Mouse (Mus musculus): ENCODE measurements around the gene Plekhg3. TPM values are rescaled to one million over a fixed set of nuclear protein-coding genes. Genes with fewer than 3 reads are reported as not detected.

Plekhg3 gene
- total and polyA plus RNA-seq, 2 experiments from 2014 or later: 1.1 to 4.1 TPM

DNA sequence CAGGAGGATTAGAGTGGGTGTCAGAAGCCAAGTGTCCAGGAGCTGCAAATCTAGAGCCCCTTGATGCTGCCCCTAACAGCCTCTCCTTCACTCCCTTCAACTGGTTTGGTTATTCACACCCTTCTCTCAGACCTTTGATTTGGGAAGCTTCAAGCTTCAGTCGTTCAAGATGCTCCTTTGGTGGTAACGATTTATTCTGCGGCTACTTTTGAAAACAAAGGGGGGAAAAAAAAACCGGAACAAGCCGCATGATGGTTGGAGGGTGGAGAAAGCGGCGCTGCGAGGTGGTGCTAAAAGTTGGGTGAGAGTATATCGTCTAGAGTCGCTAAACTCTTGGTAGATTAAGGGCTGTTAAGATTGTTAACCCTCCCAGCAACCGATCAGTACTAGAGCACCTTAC is 3.5 kb downstream of the Plekhg3 start:
- Histone ChIP-seq H3K4me1 (ENCODE audit: insufficient read depth) (peaks cover 4% of the 10 kb centered on the region), H3K4me3 (ENCODE audit: low read depth, low read length) (peak overlapping the region; percentile 55), H3K36me3 (ENCODE audit: insufficient read depth) (no peaks in the 10 kb centered on the region), H3K27ac (ENCODE audit: low read depth, low read length) (no peak overlapping the region), H3K27me3 (ENCODE audit: insufficient read depth, low read length) (peaks cover 44% of the 10 kb centered on the region), H3K4me2 (ENCODE audit: low read depth) (peak overlapping the region; percentile 98), H3K9me3 (ENCODE audit: low read length) (no peaks in the 10 kb centered on the region), H3K9ac (no peak overlapping the region)
- no peak for DNase-seq
- TF ChIP-seq CTCF (IDR thresholded peaks at IDR 0.05; ENCODE audit: low read depth): no peak
- WGBS: 3% methylated on average over 11 of the region's 11 CpGs
- ATAC-seq: no peak

DNA sequence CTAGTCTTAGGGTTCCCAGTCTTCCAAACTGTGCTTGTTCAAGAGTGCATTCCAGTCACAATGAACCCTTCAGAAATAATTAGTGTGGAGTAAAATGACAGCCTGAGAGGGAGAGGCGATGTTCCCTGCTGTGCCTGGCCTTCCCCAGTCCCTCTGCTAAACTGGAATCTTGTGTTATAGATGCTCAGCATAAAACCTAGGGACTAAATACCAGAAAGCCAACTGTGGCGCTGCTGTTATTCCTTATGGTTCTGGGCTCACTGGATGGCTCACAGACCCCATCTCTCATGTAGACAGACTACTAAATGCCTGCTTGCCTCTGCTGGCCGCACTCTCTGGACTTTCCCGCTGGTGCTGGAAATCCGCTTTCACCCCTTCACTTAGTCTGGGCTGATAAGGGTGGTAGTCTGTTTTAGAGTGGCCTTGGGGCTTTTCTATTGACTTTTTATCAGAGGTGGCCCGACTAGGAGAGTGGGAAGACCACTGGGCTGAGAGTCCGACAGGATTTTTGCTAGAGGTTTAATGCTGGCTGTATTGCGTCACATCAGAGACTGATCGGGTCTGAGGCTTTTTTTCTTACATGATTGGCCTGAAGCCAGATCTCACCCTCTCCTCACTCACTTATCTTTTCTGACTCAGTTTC is 4.1 kb downstream of the Plekhg3 start:
- ATAC-seq (0 out of 2 replicates have a peak, but pooled peaks have one; percentile 9), DNase-seq (peak; percentile 30)
- peaks cover 4% of the 10 kb centered on the region for H3K4me1 ChIP-seq (ENCODE audit: insufficient read depth)
- peaks cover 44% of the 10 kb centered on the region for H3K27me3 ChIP-seq (ENCODE audit: insufficient read depth, low read length)
- peak overlapping the region; percentile 98; the same call in 1 of the 2 replicates for H3K4me2 ChIP-seq (ENCODE audit: low read depth)
- no peak overlapping the region for H3K27ac ChIP-seq (ENCODE audit: low read depth, low read length)
- H3K4me3 ChIP-seq (ENCODE audit: low read depth, low read length): 0 out of 2 replicates have a peak overlapping the region, but pooled peaks have one; percentile 55
- H3K9me3 ChIP-seq (ENCODE audit: low read length): no peaks in the 10 kb centered on the region
- no peak overlapping the region for H3K9ac ChIP-seq
- no peaks in the 10 kb centered on the region for H3K36me3 ChIP-seq (ENCODE audit: insufficient read depth)
- 27% methylated on average over 9 of the region's 9 CpGs for WGBS
- no peak for TF ChIP-seq CTCF (IDR thresholded peaks at IDR 0.05; ENCODE audit: low read depth)

DNA sequence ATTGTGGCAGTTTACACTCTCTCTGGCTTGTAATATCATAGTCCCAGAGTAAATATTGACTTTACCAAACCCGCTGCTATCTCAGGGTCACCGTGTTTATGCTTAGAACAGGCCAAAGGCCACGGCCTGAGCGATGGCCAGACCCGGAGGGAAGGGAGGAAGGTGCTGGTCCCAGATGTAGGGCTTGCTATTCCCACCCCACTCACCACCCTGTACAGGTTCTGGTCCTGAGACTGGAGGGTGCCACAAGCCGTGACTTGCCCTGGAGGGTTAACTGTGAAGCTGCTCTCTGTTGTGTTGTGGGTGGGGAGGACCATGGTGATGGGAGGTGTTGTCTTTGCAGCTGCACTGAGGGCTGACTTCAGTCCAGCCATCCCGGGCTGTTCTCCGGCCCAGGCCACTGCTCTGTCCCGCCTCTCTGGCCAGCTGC is 4.8 kb downstream of the Plekhg3 start:
- 70% methylated on average over 9 of the region's 9 CpGs for WGBS
- ATAC-seq: no peak
- TF ChIP-seq CTCF (IDR thresholded peaks at IDR 0.05; ENCODE audit: low read depth): no peak
- DNase-seq: no peak
- H3K4me1 ChIP-seq (ENCODE audit: insufficient read depth): peaks cover 4% of the 10 kb centered on the region
- H3K4me3 ChIP-seq (ENCODE audit: low read depth, low read length): no peak overlapping the region
- H3K9ac ChIP-seq: no peak overlapping the region
- no peak overlapping the region for H3K27ac ChIP-seq (ENCODE audit: low read depth, low read length)
- peaks cover 44% of the 10 kb centered on the region for H3K27me3 ChIP-seq (ENCODE audit: insufficient read depth, low read length)
- no peak overlapping the region for H3K4me2 ChIP-seq (ENCODE audit: low read depth)
- H3K9me3 ChIP-seq (ENCODE audit: low read length): no peaks in the 10 kb centered on the region
- H3K36me3 ChIP-seq (ENCODE audit: insufficient read depth): no peaks in the 10 kb centered on the region

DNA sequence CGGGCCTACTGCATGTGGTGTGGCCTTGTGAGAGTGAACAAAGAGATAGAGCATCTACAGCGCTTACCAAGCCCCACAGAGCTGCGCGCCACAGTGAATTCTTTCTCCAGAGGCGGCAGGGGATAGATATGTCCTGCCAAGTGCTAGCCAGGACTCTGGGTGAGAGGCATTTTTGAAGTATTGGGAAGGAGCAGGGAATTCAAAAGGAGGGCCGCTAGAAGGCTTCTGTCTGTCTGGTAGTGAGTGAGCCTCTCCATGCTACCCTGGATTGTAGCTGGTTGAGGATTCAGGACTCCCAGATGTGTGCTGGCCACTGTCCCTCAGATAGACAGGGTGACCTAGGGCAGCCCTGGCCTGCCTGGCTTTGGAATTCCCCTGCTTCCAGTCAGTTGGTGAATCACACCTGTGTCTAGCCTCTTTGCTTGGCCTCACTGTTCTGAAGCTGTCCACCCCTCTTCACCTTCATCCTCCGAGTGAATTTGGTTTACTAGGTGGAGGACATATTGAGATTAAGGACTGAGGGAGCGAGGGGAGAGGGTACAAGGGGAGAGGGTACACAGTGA is 6.0 kb downstream of the Plekhg3 start:
- no peak overlapping the region for H3K27ac ChIP-seq (ENCODE audit: low read depth, low read length)
- no peak for TF ChIP-seq CTCF (IDR thresholded peaks at IDR 0.05; ENCODE audit: low read depth)
- no peak for ATAC-seq
- H3K9me3 ChIP-seq (ENCODE audit: low read length): no peaks in the 10 kb centered on the region
- WGBS: 83% methylated on average over 8 of the region's 8 CpGs
- peaks cover 34% of the 10 kb centered on the region for H3K27me3 ChIP-seq (ENCODE audit: insufficient read depth, low read length)
- H3K4me1 ChIP-seq (ENCODE audit: insufficient read depth): peaks cover 4% of the 10 kb centered on the region
- H3K4me2 ChIP-seq (ENCODE audit: low read depth): no peak overlapping the region
- H3K4me3 ChIP-seq (ENCODE audit: low read depth, low read length): no peak overlapping the region
- no peak overlapping the region for H3K9ac ChIP-seq
- no peak for DNase-seq
- no peaks in the 10 kb centered on the region for H3K36me3 ChIP-seq (ENCODE audit: insufficient read depth)

DNA sequence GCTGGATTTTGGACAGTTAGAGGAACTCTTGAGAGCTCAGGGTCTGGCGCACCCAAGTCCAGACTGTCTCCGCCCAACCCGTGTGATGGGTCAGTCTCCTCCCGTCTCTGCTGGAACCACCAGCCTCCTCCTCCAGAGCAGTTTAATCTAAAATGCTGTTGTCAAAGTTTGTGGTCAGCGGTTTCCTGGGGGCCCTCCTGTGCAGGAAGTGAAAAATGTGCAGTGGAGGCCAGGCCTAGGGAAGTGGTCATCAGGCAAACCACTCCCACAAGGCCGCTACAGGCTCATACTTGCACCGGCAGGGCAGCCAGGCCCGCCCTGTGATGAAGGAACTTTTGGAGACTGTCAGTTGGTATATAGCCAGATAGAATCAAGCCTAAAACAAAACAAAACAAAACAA is 6.7 kb downstream of the Plekhg3 start:
- no peak overlapping the region for H3K9ac ChIP-seq
- H3K9me3 ChIP-seq (ENCODE audit: low read length): no peaks in the 10 kb centered on the region
- no peaks in the 10 kb centered on the region for H3K36me3 ChIP-seq (ENCODE audit: insufficient read depth)
- no peak for DNase-seq
- no peak for TF ChIP-seq CTCF (IDR thresholded peaks at IDR 0.05; ENCODE audit: low read depth)
- no peak overlapping the region for H3K4me2 ChIP-seq (ENCODE audit: low read depth)
- H3K4me1 ChIP-seq (ENCODE audit: insufficient read depth): peaks cover 4% of the 10 kb centered on the region
- no peak overlapping the region for H3K27ac ChIP-seq (ENCODE audit: low read depth, low read length)
- no peak for ATAC-seq
- 91% methylated on average over 8 of the region's 8 CpGs for WGBS
- peaks cover 27% of the 10 kb centered on the region for H3K27me3 ChIP-seq (ENCODE audit: insufficient read depth, low read length)
- no peak overlapping the region for H3K4me3 ChIP-seq (ENCODE audit: low read depth, low read length)

DNA sequence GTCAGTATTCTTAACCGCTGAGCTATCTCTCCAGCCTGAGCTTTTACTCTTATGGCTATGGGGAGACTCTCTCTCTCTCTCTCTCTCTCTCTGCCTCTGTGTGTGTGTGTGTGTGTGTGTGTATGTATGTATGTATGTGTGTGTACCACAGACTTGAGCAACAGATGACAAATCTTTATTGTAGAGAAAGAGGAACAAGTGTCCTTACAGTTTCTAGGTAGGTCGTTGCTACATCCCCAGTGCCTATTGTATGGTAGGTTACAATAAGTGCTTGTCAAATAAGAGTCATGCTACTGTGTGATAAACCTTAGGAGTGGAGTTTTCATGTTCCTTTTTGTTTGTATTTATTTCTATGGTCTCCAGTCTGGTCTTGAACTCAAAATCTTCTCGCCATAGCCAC is 9.5 kb downstream of the Plekhg3 start:
- no peaks in the 10 kb centered on the region for H3K9me3 ChIP-seq (ENCODE audit: low read length)
- H3K4me3 ChIP-seq (ENCODE audit: low read depth, low read length): no peak overlapping the region
- no peaks in the 10 kb centered on the region for H3K36me3 ChIP-seq (ENCODE audit: insufficient read depth)
- 90% methylated on average over 3 of the region's 3 CpGs for whole genome bisulfite sequencing
- ATAC-seq (no peak), DNase-seq (no peak)
- no peak overlapping the region for H3K27ac ChIP-seq (ENCODE audit: low read depth, low read length)
- H3K9ac ChIP-seq: no peak overlapping the region
- TF ChIP-seq CTCF (IDR thresholded peaks at IDR 0.05; ENCODE audit: low read depth): no peak
- H3K4me2 ChIP-seq (ENCODE audit: low read depth): no peak overlapping the region
- 0 out of 2 replicates have a peak, but pooled peaks cover 3% of the 10 kb centered on the region for H3K27me3 ChIP-seq (ENCODE audit: insufficient read depth, low read length)
- no peaks in the 10 kb centered on the region for H3K4me1 ChIP-seq (ENCODE audit: insufficient read depth)

DNA sequence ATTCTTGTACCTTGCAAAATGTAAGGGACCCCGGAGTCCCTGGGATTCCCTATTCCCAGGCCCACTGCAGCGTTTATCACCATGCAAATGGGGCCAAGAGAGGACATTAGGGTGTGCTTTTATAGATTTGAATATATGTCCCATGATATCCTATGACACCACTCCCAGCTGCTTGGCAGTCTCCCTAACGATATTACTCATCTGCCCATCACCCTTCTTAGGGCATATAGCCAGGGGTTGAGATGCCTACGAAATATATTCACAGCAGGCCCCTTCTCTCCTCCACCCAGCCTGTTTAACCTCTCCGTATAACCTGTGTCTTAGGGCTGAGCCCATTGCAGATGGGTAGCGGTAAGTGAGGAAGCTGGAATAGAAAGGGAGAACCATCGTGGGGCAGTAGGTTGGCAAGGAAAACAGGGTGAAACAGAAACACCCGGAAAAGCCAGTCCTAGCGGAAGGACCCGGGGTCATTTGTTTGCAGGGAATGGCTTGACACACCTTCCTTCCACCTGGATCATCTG is 10.1 kb downstream of the Plekhg3 start:
- no peak for TF ChIP-seq CTCF (IDR thresholded peaks at IDR 0.05; ENCODE audit: low read depth)
- no peaks in the 10 kb centered on the region for H3K4me1 ChIP-seq (ENCODE audit: insufficient read depth)
- H3K27ac ChIP-seq (ENCODE audit: low read depth, low read length): no peak overlapping the region
- no peaks in the 10 kb centered on the region for H3K36me3 ChIP-seq (ENCODE audit: insufficient read depth)
- no peak overlapping the region for H3K4me2 ChIP-seq (ENCODE audit: low read depth)
- ATAC-seq: no peak
- 76% methylated on average over 10 of the region's 10 CpGs for WGBS
- H3K27me3 ChIP-seq (ENCODE audit: insufficient read depth, low read length): 0 out of 2 replicates have a peak, but pooled peaks cover 2% of the 10 kb centered on the region
- H3K9me3 ChIP-seq (ENCODE audit: low read length): no peaks in the 10 kb centered on the region
- H3K9ac ChIP-seq: no peak overlapping the region
- no peak overlapping the region for H3K4me3 ChIP-seq (ENCODE audit: low read depth, low read length)
- DNase-seq: no peak
